Mouse (Mus musculus) heart, embryonic 14.5 days (tissue): ENCODE measurements at regions not wholly inside any gene's neighbourhood (a gene's known extent, or its start where the extent isn't known, plus 50 kb on each side); places are given as distances from the start of the nearest gene placed in this dataset.

ENCODE experiments used
- ATAC-seq: fragments of 200-750 bp; cut with Nextera tagmentation; 2 replicates; pipeline ENCODE4 v1.8.0; 2017; ENCODE audit warnings: low read depth, moderate TSS enrichment; ENCODE audit not compliant: insufficient number of reproducible peaks, insufficient read depth, low FRiP score
- H3K27ac ChIP-seq, 2 experiments: fragments of 200-500 bp in 1 of 2; fragments of 300-500 bp in 1 of 2; sonication (generic) in 1 of 2; replicated peaks in 1 of 2; 2 replicates each; pipeline ENCODE4 v1.5.1; 2012 to 2014; ENCODE audit warnings: low read depth in 2 of 2, low read length in 2 of 2, control low read depth in 1 of 2, mild to moderate bottlenecking in 1 of 2, mixed read lengths in 1 of 2; ENCODE audit not compliant: control insufficient read depth in 1 of 2, insufficient read depth in 1 of 2
- H3K27me3 ChIP-seq: fragments of 300-500 bp; sonication (generic); 2 replicates; pipeline ENCODE4 v1.6.1; 2014; ENCODE audit warnings: mild to moderate bottlenecking, low read length, control low read depth; ENCODE audit not compliant: control insufficient read depth, insufficient read depth
- H3K36me3 ChIP-seq: fragments of 300-500 bp; sonication (generic); 2 replicates; pipeline ENCODE4 v1.6.1; 2014; ENCODE audit warnings: mild to moderate bottlenecking, control low read depth, low read length, mixed read lengths; ENCODE audit not compliant: control insufficient read depth, insufficient read depth
- H3K4me1 ChIP-seq, 2 experiments: fragments of 200-500 bp in 1 of 2; fragments of 300-500 bp in 1 of 2; sonication (generic) in 1 of 2; 2 replicates each; pipeline ENCODE4 v1.6.1; 2012 to 2014; ENCODE audit warnings: low read length in 2 of 2, control low read depth in 1 of 2, mixed read lengths in 1 of 2; ENCODE audit not compliant: control insufficient read depth in 2 of 2, insufficient read depth in 2 of 2
- H3K4me2 ChIP-seq: fragments of 300-500 bp; sonication (generic); 2 replicates; pipeline ENCODE4 v1.6.1; 2014; ENCODE audit warnings: mild to moderate bottlenecking, low read length
- H3K4me3 ChIP-seq, 2 experiments: fragments of 200-500 bp in 1 of 2; fragments of 300-500 bp in 1 of 2; sonication (generic) in 1 of 2; 2 replicates each; pipeline ENCODE4 v1.5.1; 2012 to 2014; ENCODE audit warnings: low read length in 2 of 2, mild to moderate bottlenecking in 2 of 2, control low read depth in 1 of 2, low read depth in 1 of 2, moderate library complexity in 1 of 2; ENCODE audit not compliant: control insufficient read depth in 1 of 2, insufficient read depth in 1 of 2
- H3K9ac ChIP-seq: fragments of 300-500 bp; sonication (generic); 2 replicates; pipeline ENCODE4 v1.6.1; 2014; ENCODE audit warnings: mild to moderate bottlenecking, low read length
- H3K9me3 ChIP-seq: fragments of 300-500 bp; sonication (generic); 2 replicates; pipeline ENCODE4 v1.6.1; 2016; ENCODE audit warnings: low read length, control low read depth; ENCODE audit not compliant: control insufficient read depth
- WGBS: fragments of 180-500 bp; shearing (Covaris S2); extraction: QIAGEN DNeasy Blood & Tissue Kit; methylation state at CpG from one replicate; pipeline ENCODE4 v1.1.7; 2014; 5-methylcytosine and 5-hydroxymethylcytosine counted together

DNA sequence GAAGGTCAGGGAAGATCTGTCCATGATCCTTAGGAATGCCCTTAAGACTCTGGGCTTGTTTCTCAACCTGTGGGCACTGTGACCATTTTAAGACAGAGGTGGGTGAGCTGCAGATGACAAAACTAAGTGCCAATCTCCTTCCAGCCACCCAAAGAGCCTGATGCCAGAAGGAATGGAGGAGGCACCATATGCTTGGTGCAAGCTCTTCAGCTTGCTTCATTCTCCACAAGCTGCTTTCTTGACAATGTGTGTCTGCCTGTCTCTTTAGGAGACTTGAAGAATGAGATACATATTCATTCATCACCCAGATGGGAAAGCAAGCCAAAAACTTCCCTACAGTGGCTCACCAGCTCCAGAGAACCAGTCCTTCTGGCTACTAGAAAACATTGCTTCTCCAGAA, 98.3 kb upstream of the B3gat1 start:
- Histone ChIP-seq H3K36me3 (no peaks in the 10 kb centered on the region), H3K4me2 (no peak overlapping the region), H3K27me3 (no peaks in the 10 kb centered on the region), H3K4me1 (no peaks in the 10 kb centered on the region), H3K4me3 (no peak overlapping the region), H3K27ac (no peak overlapping the region), H3K9me3 (no peaks in the 10 kb centered on the region), H3K9ac (no peak overlapping the region)
- no peak for ATAC-seq

DNA sequence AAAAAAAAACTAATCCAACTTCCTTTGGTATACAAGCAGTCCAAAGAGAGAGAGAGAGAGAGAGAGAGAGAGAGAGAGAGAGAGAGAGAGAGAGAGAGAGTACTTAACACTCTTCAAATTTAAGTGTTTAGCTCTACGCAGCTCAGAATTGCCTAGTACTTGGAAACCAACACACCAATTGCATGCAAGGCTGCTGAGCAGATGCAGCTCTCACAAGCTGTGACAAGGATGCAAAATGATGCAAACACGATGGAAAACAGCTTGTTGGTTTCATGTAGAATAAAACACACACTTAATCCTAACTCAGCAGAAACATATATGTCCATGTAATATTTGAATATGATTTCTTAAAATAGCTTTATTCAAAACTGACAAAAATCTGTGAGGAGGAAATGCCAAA, 94.9 kb upstream of the B3gat1 start:
- H3K27ac ChIP-seq: no peak overlapping the region
- no peaks in the 10 kb centered on the region for H3K36me3 ChIP-seq
- no peak overlapping the region for H3K4me3 ChIP-seq
- 68% methylated on average over 2 of the region's 2 CpGs for WGBS
- H3K4me1 ChIP-seq: no peaks in the 10 kb centered on the region
- H3K9ac ChIP-seq: no peak overlapping the region
- H3K9me3 ChIP-seq: no peaks in the 10 kb centered on the region
- no peak for ATAC-seq
- no peaks in the 10 kb centered on the region for H3K27me3 ChIP-seq
- H3K4me2 ChIP-seq: no peak overlapping the region

DNA sequence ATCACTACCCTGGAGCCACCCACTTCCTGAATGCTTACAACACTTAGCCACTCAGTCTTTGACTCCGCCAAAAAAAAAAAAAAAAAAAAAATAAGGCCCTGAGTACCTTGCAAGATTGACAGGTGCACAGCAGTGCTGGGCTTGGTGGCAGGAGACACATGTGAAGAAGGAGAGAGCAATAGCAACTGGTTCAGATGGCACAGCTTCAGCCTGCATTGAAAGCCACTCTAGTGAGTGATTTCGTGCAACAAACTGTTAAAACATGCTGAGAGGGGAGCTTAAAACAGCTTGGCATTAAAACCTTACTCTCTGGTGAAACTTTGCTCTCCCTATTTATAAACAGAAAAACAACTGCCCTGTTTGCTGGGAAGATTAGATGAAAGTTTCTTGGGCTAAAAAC, 91.2 kb upstream of the B3gat1 start:
- no peak overlapping the region for H3K4me3 ChIP-seq
- H3K36me3 ChIP-seq: no peaks in the 10 kb centered on the region
- H3K27me3 ChIP-seq: no peaks in the 10 kb centered on the region
- WGBS: 62% methylated on average over 2 of the region's 2 CpGs
- H3K9ac ChIP-seq: no peak overlapping the region
- no peaks in the 10 kb centered on the region for H3K9me3 ChIP-seq
- H3K4me1 ChIP-seq: no peaks in the 10 kb centered on the region
- no peak for ATAC-seq
- no peak overlapping the region for H3K4me2 ChIP-seq
- no peak overlapping the region for H3K27ac ChIP-seq

DNA sequence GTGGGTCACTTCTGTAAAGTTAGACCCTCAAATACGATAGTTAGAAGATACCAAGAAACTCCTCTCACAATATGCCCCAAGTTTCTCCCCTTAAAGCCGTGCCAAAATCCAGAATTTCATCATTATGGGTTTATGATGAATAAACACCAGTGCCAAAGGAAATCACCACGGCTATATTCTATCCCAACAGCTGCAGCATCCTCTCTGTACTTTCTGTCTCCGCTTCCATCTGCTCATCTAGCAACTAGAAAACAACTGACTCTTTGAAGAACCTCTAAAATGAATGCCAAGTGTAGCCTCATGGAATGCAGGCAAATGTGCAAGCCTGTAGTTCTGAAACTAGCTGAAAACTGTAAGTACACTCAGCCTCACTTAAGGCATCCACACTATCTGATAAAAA, 90.7 kb upstream of the B3gat1 start:
- Histone ChIP-seq H3K4me2 (no peak overlapping the region), H3K9me3 (no peaks in the 10 kb centered on the region), H3K27me3 (no peaks in the 10 kb centered on the region), H3K36me3 (no peaks in the 10 kb centered on the region), H3K4me3 (no peak overlapping the region), H3K27ac (no peak overlapping the region), H3K4me1 (no peaks in the 10 kb centered on the region), H3K9ac (no peak overlapping the region)
- 65% methylated on average over 4 of the region's 4 CpGs for WGBS
- ATAC-seq: no peak

DNA sequence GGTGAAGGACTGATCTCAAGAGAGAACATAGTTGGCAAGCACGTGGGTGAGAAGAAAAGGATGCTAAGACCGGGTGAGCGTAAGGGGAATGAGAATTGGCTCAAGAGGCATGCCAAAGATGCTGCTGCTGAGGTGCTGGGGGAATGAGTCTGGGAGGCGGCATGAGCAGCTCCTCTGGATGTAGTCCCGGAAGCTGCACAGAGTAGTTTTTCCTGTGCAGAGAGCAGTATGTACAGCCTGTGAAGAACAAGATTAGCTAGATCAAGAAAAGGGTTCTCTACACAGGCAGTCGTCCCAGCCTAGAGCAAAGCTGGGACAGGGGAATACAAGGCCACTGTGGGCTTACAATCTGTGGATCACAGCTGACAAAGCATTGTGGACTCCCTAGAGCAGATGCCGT, 84.0 kb upstream of the B3gat1 start:
- H3K4me3 ChIP-seq: no peak overlapping the region
- H3K36me3 ChIP-seq: no peaks in the 10 kb centered on the region
- H3K4me2 ChIP-seq: no peak overlapping the region
- H3K4me1 ChIP-seq: no peaks in the 10 kb centered on the region
- no peaks in the 10 kb centered on the region for H3K27me3 ChIP-seq
- H3K9me3 ChIP-seq: no peaks in the 10 kb centered on the region
- WGBS: 72% methylated on average over 7 of the region's 7 CpGs
- H3K9ac ChIP-seq: no peak overlapping the region
- H3K27ac ChIP-seq: no peak overlapping the region
- ATAC-seq: no peak

DNA sequence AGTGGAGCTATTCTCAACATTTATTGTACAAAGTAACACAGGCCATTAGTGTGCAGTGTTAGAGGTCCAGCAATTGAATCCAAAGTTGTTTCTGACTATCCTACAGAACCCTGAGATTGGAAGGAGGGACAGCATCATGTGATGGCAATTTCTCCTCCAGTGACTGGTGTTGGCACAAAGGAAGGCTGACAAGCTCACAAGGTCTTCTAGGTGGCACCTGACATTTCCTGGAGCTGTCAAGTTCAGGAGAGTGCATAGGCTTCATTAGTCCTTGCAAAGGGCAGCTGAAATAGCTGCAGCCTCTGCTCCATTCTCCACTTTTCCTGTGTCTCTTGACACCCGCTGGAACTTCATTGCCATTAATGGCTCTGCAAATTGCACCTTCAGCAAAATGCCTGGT, 80.6 kb upstream of the B3gat1 start:
- Histone ChIP-seq H3K4me1 (no peaks in the 10 kb centered on the region), H3K9ac (no peak overlapping the region), H3K9me3 (no peaks in the 10 kb centered on the region), H3K27ac (no peak overlapping the region), H3K27me3 (no peaks in the 10 kb centered on the region), H3K4me2 (no peak overlapping the region), H3K36me3 (no peaks in the 10 kb centered on the region), H3K4me3 (no peak overlapping the region)
- WGBS: 62% methylated on average over 1 of the region's 1 CpGs
- no peak for ATAC-seq

DNA sequence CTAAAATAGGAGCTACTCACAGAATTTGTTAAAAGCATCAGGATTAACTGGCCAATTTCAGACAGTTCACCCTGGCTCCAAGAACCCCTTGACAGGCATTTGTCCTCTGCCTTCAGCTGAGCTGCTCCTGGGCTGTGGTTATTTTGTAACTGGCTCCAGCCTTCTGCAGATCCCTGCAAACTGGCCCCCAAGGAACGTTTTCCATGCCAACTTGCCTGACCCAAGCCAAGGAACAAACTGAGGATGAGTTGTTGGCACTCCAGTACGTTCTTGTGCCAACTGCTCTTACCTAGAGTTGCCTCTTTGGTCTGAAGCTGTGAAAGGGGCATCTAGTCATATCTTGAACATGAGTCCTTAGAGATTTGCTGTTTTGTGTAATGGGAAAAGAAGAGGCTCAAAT, 74.2 kb upstream of the B3gat1 start:
- no peak for ATAC-seq
- WGBS: 41% methylated on average over 2 of the region's 2 CpGs
- Histone ChIP-seq H3K4me3 (no peak overlapping the region), H3K9me3 (no peaks in the 10 kb centered on the region), H3K9ac (no peak overlapping the region), H3K36me3 (no peaks in the 10 kb centered on the region), H3K27me3 (no peaks in the 10 kb centered on the region), H3K4me1 (no peaks in the 10 kb centered on the region), H3K4me2 (no peak overlapping the region), H3K27ac (no peak overlapping the region)

DNA sequence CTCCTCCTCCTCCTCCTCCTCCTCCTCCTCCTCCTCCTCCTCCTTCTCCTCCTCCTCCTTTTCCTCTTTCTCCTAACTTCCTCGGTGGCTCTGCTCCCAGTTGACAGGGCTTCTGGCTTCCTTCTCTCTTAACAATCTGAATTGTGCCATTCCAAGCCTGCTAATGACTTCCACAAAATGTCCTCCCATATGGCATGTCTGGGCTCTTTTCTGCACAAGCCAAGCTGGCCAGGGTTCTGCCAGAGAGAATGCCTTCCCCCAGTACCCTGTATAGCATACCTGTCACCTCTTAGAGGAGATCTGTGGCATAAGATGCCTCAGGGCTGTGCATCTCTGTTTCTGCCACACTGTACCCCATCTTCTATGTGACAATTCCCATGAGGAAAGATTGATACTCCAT, 70.0 kb upstream of the B3gat1 start:
- 58% methylated on average over 1 of the region's 1 CpGs for WGBS
- ATAC-seq: no peak
- Histone ChIP-seq H3K4me1 (no peaks in the 10 kb centered on the region), H3K36me3 (no peaks in the 10 kb centered on the region), H3K4me3 (no peak overlapping the region), H3K27ac (no peak overlapping the region), H3K4me2 (no peak overlapping the region), H3K9me3 (no peaks in the 10 kb centered on the region), H3K9ac (no peak overlapping the region), H3K27me3 (no peaks in the 10 kb centered on the region)
